Mouse (Mus musculus): ENCODE data around the gene Dnmt3b. TPM values are rescaled to one million over a fixed set of nuclear protein-coding genes. Genes with fewer than 3 reads are reported as not detected.
A peak's percentile ranks its signal among the peaks of the same experiment; 100 is the strongest.

Dnmt3b gene
- polyA plus RNA-seq, 1 experiment from 2014 or later, result 5.4 TPM

DNA sequence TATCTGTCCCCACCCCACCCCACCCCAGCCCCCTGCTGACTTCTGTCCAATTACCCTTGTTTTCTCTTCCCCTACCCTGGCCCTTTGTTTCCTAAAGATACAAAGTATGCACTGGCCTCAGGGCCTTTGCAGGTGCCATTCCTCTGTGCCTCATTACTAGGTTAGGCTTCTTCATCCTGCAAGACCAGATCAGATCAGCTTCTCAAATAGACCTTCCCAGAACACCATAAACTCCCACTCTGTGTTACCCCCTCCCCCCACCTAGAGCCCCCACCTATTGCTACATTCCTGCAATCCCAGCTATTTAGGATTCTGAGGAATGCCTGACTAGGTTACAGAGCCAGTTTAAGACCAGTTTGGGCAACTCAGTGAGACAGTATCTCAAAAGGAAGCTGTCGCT, 37.5 kb upstream of the Dnmt3b start:
- no peaks in the 10 kb centered on the region for H3K9me3 ChIP-seq
- peaks cover 6% of the 10 kb centered on the region; the same call in 1 of the 2 replicates for H3K36me3 ChIP-seq
- H3K27me3 ChIP-seq, result no peaks in the 10 kb centered on the region
- 91% methylated on average over 1 of the region's 1 CpGs for WGBS
- H3K9ac ChIP-seq (replicated peaks), result no peak overlapping the region
- no peak overlapping the region for H3K4me2 ChIP-seq (replicated peaks)
- no peak overlapping the region for H3K4me3 ChIP-seq (replicated peaks)
- no peak overlapping the region for H3K27ac ChIP-seq
- H3K4me1 ChIP-seq (replicated peaks), result peaks cover 34% of the 10 kb centered on the region
- no peak for ATAC-seq

DNA sequence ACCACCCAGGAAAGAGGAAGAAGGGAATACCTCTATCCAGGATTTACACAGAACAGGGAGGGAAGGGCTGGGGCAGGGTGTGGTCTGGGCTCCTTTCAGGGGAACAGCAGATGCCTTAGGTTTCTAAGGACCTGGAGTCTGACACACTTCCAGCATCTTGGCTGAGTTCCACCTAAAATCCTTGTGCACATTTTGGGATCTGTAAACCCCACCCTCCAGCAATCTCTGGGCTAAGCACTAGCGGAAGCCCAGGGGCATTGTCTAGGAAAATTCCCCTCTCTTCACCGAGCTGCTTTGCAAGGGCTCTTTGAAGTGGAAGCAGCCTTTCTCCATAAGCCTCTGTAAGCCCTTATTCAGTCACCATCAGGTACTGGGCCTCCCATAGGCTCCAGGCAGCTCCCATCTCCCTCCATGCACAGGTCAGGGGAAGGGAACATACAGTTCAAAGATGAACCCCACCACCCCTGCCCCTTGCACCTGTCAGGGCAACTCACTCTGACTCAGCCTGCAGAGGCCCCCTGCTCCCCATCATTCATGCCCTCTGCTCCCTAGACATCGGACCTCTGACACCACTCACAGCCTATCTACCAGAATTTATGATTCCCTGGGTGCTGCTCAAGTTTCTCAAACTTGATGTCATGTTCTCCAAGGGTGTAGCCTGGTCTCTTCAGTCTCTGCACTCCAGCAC, 36.5 kb upstream of the Dnmt3b start:
- H3K27ac ChIP-seq, result peak overlapping the region; percentile 60
- no peaks in the 10 kb centered on the region for H3K9me3 ChIP-seq
- no peak for ATAC-seq
- H3K4me1 ChIP-seq (replicated peaks), result peaks cover 34% of the 10 kb centered on the region
- H3K36me3 ChIP-seq, result peaks cover 9% of the 10 kb centered on the region; the same call in 1 of the 2 replicates
- WGBS, result 24% methylated on average over 3 of the region's 3 CpGs
- H3K4me3 ChIP-seq (replicated peaks), result no peak overlapping the region
- H3K27me3 ChIP-seq, result no peaks in the 10 kb centered on the region
- H3K4me2 ChIP-seq (replicated peaks), result no peak overlapping the region
- H3K9ac ChIP-seq (replicated peaks), result 0 out of 2 replicates have a peak overlapping the region, but pooled peaks have one; percentile 19

DNA sequence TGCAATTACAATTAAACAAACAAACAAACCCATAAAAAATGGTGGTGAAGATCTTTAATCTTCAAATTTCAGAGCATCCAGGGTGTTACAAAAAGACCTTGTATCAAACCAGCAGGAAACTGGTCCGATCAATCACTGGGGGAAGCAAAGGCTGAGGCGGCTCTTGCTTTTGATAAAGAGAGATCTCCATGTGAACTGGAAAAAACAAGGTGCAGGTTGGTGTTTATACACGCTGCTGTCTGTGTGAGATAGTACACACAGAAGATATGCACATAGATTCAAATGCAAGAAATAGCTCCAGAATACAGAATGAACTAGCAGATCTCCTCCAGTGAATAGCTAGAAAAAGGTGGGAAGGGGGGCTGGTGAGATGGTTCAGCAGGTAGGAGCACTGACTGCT, 32.4 kb upstream of the Dnmt3b start:
- ATAC-seq, result no peak

GRCm38 (mm10) chr2:153618439-153618838, 30.8 kb upstream of the Dnmt3b start:
- peaks cover 66% of the 10 kb centered on the region for H3K36me3 ChIP-seq
- H3K4me2 ChIP-seq (replicated peaks), result no peak overlapping the region
- 94% methylated on average over 6 of the region's 6 CpGs for WGBS

More for the DNA sequence above, 32.4 kb upstream of the Dnmt3b start:
- H3K4me1 ChIP-seq (replicated peaks), result peaks cover 9% of the 10 kb centered on the region
- H3K36me3 ChIP-seq, result peaks cover 51% of the 10 kb centered on the region
- H3K27ac ChIP-seq, result no peak overlapping the region
- H3K9me3 ChIP-seq, result no peaks in the 10 kb centered on the region
- WGBS, result 95% methylated on average over 3 of the region's 3 CpGs
- no peaks in the 10 kb centered on the region for H3K27me3 ChIP-seq
- no peak overlapping the region for H3K4me3 ChIP-seq (replicated peaks)
- H3K4me2 ChIP-seq (replicated peaks), result no peak overlapping the region
- H3K9ac ChIP-seq (replicated peaks), result no peak overlapping the region

DNA sequence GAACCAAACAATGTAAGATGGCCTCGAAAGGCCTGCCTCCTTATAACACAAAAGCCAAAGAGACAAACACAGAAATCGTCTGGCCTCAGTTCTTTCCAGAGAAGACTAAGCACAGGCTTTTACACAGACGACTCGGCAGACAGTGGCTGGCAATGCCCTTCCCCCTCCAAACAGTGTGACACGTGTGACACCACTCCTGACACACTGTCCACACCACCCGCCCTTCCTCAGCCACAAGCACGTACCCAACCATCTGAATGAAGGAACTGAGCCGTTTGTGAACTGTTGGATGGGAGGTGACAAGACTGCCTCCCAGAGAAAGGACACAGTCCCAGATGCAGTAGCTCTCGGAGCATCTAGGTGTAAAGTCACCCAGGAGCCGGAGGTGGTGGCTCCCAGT, 30.4 kb upstream of the Dnmt3b start:
- peaks cover 70% of the 10 kb centered on the region for H3K36me3 ChIP-seq
- no peak for ATAC-seq

More at GRCm38 (mm10) chr2:153618439-153618838, 30.8 kb upstream of the Dnmt3b start:
- Histone ChIP-seq H3K27ac (no peak overlapping the region), H3K4me1 (replicated peaks) (no peaks in the 10 kb centered on the region), H3K4me3 (replicated peaks) (no peak overlapping the region), H3K27me3 (no peaks in the 10 kb centered on the region), H3K9ac (replicated peaks) (no peak overlapping the region), H3K9me3 (no peaks in the 10 kb centered on the region)
- ATAC-seq, result no peak

DNA sequence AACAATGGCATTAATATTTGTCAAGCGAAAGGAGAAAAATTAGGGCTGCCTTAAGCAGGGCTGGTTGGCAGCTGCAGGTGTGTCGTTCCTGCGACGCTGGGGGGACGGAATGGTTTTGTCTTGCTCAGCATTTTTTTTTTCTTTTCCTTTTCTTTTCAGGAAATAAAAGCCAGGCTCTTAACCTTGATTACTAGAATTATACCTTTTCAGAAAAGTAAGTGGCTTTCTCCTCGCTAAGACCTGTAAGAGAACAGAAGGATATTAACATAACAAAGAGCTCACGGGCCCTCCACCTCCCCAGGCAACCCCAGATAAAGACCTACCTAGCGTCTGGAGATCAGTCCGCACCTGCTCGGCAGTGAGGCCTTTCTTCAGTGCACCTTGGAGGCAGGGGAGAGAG, 26.8 kb upstream of the Dnmt3b start:
- no peak overlapping the region for H3K27ac ChIP-seq
- H3K36me3 ChIP-seq, result peaks cover 94% of the 10 kb centered on the region
- no peak overlapping the region for H3K4me3 ChIP-seq (replicated peaks)
- H3K9ac ChIP-seq (replicated peaks), result no peak overlapping the region
- no peaks in the 10 kb centered on the region for H3K9me3 ChIP-seq
- no peaks in the 10 kb centered on the region for H3K4me1 ChIP-seq (replicated peaks)
- no peak overlapping the region for H3K4me2 ChIP-seq (replicated peaks)
- WGBS, result 39% methylated on average over 10 of the region's 10 CpGs
- H3K27me3 ChIP-seq, result no peaks in the 10 kb centered on the region
- no peak for ATAC-seq

More for the DNA sequence above, 30.4 kb upstream of the Dnmt3b start:
- no peak overlapping the region for H3K9ac ChIP-seq (replicated peaks)
- no peaks in the 10 kb centered on the region for H3K4me1 ChIP-seq (replicated peaks)
- no peaks in the 10 kb centered on the region for H3K27me3 ChIP-seq
- no peak overlapping the region for H3K4me2 ChIP-seq (replicated peaks)
- WGBS, result 85% methylated on average over 10 of the region's 10 CpGs
- no peaks in the 10 kb centered on the region for H3K9me3 ChIP-seq
- no peak overlapping the region for H3K4me3 ChIP-seq (replicated peaks)
- no peak overlapping the region for H3K27ac ChIP-seq

- H3K4me3 ChIP-seq (replicated peaks), result no peak overlapping the region
- no peak for ATAC-seq
These were observed 18.3 kb upstream of the Dnmt3b start for GRCm38 (mm10) chr2:153630950-153631349.

DNA sequence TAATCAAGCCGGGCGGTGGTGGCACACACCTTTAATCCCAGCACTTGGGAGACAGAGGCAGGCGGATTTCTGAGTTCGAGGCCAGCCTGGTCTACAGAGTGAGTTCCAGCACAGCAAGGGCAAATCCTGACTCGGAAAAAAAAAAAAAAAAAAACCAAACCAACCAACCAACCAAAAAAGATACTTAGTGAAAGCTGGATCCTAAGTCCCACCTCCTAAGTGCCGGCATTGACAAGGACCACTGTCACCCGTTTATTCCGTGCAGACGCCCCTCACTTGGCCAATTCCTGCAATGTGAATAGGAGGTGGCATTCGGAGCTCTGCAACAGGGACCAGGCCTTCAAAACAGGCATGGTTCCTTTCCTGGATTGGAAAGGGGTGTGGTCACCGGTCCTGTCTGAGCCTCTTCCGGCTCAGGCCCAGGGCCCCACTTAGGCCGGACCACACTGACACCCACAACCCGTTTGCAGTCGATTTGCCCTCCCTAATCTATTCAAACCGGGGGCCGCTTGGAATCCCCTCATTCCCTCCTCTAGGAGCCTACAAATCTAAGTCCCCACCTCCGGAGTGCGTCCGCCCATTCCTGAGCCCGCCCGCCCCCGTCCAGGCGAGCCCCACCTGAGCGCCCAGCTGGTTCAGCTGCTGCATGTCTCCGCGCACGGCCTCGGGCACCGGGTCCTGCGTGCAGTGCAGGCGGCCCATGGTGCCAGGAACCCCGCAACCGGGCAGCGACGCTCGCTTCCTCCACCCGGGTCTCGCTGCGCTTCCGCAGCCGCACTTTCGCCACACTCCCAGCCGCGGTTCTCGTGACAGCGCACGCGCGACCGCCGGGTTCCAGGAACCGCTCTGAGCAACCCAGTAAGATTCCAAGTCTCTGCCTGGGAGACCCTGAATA, 17.0 kb upstream of the Dnmt3b start, which contains the start of gene Commd7:
Commd7 (minus strand) TSS at position 806 of the 895 bp plus-strand sequence.
- H3K4me3 ChIP-seq (replicated peaks), result peak within 1 kb of the TSS; percentile 88
- WGBS, result 4% methylated on average over 53 of the region's 53 CpGs
- H3K9ac ChIP-seq (replicated peaks), result peak within 1 kb of the TSS; percentile 94
- peaks cover 19% of the 10 kb centered on the region for H3K36me3 ChIP-seq
- peak within 1 kb of the TSS; percentile 94 for H3K27ac ChIP-seq
- peak within 1 kb of the TSS; percentile 75 for H3K4me2 ChIP-seq (replicated peaks)
- peaks cover 22% of the 10 kb centered on the region for H3K4me1 ChIP-seq (replicated peaks)
- no peaks in the 10 kb centered on the region for H3K27me3 ChIP-seq
- ATAC-seq, result peak; percentile 95
- no peaks in the 10 kb centered on the region for H3K9me3 ChIP-seq

More at GRCm38 (mm10) chr2:153630950-153631349, 18.3 kb upstream of the Dnmt3b start:
- peaks cover 29% of the 10 kb centered on the region for H3K36me3 ChIP-seq
- H3K9me3 ChIP-seq, result no peaks in the 10 kb centered on the region
- peaks cover 22% of the 10 kb centered on the region for H3K4me1 ChIP-seq (replicated peaks)
- no peak overlapping the region for H3K27ac ChIP-seq
- WGBS, result 91% methylated on average over 3 of the region's 3 CpGs
- H3K4me2 ChIP-seq (replicated peaks), result peak overlapping the region; percentile 75; the same call in 1 of the 2 replicates
- H3K27me3 ChIP-seq, result no peaks in the 10 kb centered on the region
- H3K9ac ChIP-seq (replicated peaks), result no peak overlapping the region

- ATAC-seq, result peak; percentile 41; the same call in 1 of the 2 replicates
- Histone ChIP-seq H3K4me2 (replicated peaks) (peak overlapping the region; percentile 75), H3K9ac (replicated peaks) (peak overlapping the region; percentile 94), H3K4me3 (replicated peaks) (peak overlapping the region; percentile 88), H3K4me1 (replicated peaks) (peaks cover 22% of the 10 kb centered on the region), H3K27me3 (0 out of 2 replicates have a peak, but pooled peaks cover under 1% of the 10 kb centered on the region), H3K36me3 (peaks cover 14% of the 10 kb centered on the region), H3K9me3 (no peaks in the 10 kb centered on the region), H3K27ac (peak overlapping the region; percentile 94)
- 26% methylated on average over 2 of the region's 2 CpGs for WGBS
These were observed 16.4 kb upstream of the Dnmt3b start for GRCm38 (mm10) chr2:153632871-153633226.

- H3K4me2 ChIP-seq (replicated peaks), result peak overlapping the region; percentile 75; the same call in 1 of the 2 replicates
- no peak overlapping the region for H3K27ac ChIP-seq
These were observed 16.0 kb upstream of the Dnmt3b start for GRCm38 (mm10) chr2:153633259-153633658.

GRCm38 (mm10) chr2:153638977-153639680, 10.1 kb upstream of the Dnmt3b start:
- Histone ChIP-seq H3K36me3 (no peaks in the 10 kb centered on the region), H3K9ac (replicated peaks) (no peak overlapping the region), H3K27ac (no peak overlapping the region), H3K4me3 (replicated peaks) (no peak overlapping the region), H3K9me3 (no peaks in the 10 kb centered on the region), H3K27me3 (0 out of 2 replicates have a peak, but pooled peaks cover 9% of the 10 kb centered on the region), H3K4me1 (replicated peaks) (no peaks in the 10 kb centered on the region), H3K4me2 (replicated peaks) (no peak overlapping the region)
- 19% methylated on average over 15 of the region's 15 CpGs for WGBS
- no peak for ATAC-seq

More at GRCm38 (mm10) chr2:153633259-153633658, 16.0 kb upstream of the Dnmt3b start:
- 0 out of 2 replicates have a peak, but pooled peaks cover 4% of the 10 kb centered on the region for H3K27me3 ChIP-seq
- ATAC-seq, result no peak
- peaks cover 22% of the 10 kb centered on the region for H3K4me1 ChIP-seq (replicated peaks)
- no peaks in the 10 kb centered on the region for H3K9me3 ChIP-seq
- 91% methylated on average over 5 of the region's 5 CpGs for WGBS
- peak overlapping the region; percentile 88; the same call in 1 of the 2 replicates for H3K4me3 ChIP-seq (replicated peaks)
- H3K9ac ChIP-seq (replicated peaks), result no peak overlapping the region; the same call in 1 of the 2 replicates
- peaks cover 10% of the 10 kb centered on the region for H3K36me3 ChIP-seq
